Mouse (Mus musculus) monocyte, adult 5-6 weeks (primary cell): ENCODE measurements around the gene Gpr84. TPM values are rescaled to one million over a fixed set of nuclear protein-coding genes. Genes with fewer than 3 reads are reported as not detected.
"Not testable (repeated sequence)": the region's sequence is repeated elsewhere in the genome, so short reads cannot be mapped to it uniquely, and the experiment has no call there.

Source experiments
- ATAC-seq: fragments of 153-309, 156-312 bp; replicated peaks from 2 replicates; pipeline ENCODE4 v1.8.0; 2017; ENCODE audit warnings: mild to moderate bottlenecking; ENCODE audit not compliant: low TSS enrichment, insufficient number of reproducible peaks, severe bottlenecking, poor library complexity, low FRiP score
- total RNA-seq: library from RNA; stranded (forward); fragments of 200-1000, 200-491, 200-594 nt; gene quantifications from 3 replicates; pipeline ENCODE4 v1.2.3, GENCODE M21; 2017

Gene Gpr84
- total RNA-seq, 1 experiment from 2014 or later: 1.2 TPM

DNA sequence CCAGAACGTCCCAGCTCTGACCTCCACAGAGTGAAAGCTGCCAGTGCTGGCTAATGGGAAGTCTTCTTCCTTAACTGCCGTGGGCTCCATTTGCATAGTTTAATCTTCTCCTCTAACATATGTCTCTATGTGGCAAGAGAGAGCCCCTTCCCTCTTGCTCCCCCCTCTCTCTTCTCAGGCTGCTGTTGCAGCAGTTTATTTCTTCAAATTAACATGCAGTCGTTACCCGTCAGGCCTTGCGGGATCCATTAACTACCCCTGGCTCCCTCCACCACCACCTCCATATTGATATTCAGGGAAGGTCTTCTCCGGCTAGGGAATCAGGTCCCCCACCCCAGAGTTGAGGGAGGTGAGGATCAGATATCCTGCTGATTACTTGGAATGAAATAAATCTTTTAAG lies 13.1 kb downstream of the Gpr84 start:
- no peak for ATAC-seq

DNA sequence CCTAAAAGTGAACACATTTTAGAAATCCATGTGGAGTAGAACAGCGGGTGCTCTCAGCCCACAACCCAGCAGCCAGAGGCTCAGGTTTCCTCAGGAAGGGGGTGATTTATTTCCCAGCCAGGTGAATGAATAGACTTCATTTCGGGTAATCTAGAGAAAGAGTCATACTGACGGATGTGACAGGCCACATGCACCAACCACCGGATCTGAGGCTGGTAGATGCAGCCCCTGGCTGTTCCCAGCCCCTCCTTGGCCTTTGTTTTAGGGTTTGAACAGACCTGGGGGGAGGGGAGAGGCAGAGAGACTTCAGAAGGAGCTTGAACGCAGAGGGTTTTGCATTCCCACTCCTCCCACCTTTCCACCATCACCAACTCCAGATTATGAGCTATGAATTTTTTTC lies 14.6 kb downstream of the Gpr84 start:
- ATAC-seq: no peak

DNA sequence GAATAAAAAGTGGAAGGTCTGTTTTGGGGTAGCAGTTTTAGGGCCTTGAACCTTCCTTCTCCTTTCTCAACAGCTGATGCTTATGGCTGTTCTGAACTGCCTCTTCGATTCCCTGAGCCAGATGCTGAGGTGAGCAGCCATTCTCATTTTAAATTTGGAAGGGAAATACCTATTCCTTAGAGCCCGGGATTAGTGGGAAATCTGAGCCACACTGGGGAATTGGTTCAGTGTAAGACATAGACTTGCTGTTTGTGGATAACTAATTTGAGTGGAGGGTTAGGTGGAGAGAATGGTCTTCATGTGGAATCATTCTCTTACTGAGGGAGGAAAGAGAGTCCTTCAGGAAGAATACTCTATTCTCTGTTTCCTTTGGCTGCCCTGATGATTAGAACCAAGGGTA lies 15.8 kb downstream of the Gpr84 start:
- ATAC-seq: no peak

DNA sequence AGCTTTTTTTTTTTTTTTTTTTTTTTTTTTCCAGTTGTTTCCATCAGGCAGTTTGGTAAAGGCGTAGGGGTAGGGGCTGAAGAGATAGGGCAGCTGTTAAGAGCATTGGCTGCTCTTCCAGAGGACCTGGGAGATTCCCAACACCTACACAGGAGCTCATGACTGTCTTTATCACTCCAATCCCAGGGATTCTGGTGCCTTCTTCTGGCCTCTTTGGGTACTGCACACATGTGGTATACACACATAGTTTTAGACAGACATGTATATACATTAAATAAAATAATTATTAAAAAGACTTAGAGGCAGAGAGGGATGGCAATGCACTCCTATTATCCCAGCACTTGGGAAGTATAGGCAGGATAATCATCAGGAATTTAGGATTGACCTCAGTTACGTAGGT lies 17.0 kb downstream of the Gpr84 start:
- no peak for ATAC-seq

- ATAC-seq: no peak
These were observed 17.6 kb downstream of the Gpr84 start for GRCm38 (mm10) chr15:103292673-103293345.

GRCm38 (mm10) chr15:103290843-103291242 lies 19.6 kb downstream of the Gpr84 start:
- no peak for ATAC-seq

- no peak for ATAC-seq
These were observed 20.0 kb downstream of the Gpr84 start for GRCm38 (mm10) chr15:103290417-103290816.

GRCm38 (mm10) chr15:103289600-103289999 lies 20.8 kb downstream of the Gpr84 start:
- ATAC-seq: no peak

DNA sequence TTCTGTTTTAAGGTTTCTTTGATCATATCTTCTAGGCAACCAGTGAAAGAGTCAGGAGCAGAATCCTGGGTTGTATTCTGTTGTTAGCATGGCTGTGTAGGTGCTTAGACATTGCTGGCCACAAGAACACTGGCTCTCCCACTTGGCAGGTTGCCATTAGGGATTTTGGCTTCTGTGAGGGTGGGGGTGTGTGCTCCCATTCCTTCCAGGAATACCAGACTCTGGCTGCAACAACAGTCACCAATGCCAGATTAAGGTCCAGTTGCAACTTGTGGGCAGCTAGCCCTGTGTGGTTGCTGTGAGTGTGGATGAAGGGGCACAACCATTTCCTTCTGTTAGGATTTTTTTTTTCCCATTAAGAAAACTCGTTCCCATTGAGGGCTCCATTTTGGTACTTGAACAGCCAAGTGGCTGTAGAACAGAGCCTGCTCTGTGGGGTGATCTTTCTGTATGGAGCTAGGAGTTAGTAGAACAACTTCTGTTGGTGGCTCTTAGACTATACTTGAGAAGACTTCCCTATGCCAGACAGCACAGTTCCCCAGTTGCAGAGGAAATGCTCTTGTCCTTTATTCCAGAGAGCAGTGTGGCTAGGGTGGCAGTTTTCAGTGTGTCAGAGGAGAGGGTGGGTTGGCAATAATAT lies 24.5 kb downstream of the Gpr84 start:
- no peak for ATAC-seq

DNA sequence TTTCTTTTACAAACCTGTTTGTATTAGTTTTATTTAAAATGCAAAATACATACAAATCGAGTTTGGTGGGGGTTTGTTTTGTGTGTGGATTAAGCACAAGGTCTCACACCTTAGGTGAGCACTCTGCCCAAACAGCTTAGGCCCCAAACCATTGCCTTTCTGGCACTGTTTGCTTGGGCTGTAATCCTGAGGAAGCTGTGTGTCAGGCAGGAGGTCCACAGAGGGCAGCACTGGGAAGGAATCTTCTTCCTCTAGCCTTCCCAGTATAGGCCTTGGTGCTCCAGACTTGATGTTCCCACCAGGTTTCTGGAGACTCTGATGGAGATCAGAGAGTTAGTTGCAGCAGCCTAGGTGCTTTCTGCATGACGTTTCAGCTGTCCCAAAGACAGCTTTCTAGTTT lies 25.8 kb downstream of the Gpr84 start:
- no peak for ATAC-seq

DNA sequence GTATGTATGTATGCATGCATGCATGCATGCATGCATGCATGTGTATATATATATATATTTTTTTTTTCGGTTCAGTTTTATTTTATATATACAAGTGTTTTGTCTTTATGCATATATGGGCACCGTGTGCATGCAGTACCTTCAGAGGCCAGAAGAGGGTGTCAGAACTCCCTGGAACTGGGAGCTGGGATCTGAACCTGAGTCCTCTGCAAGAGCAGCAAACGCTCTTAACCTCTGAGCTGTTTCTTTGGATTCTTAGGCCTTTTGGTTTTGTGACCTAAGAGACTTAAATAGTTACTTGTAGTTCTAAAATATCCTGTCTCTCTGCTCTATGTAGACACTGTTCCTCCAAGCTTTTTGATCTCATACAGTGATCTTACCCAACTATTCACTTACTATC lies 26.3 kb downstream of the Gpr84 start:
- ATAC-seq: 0 out of 2 replicates have a peak, but pooled peaks have one; percentile 59

DNA sequence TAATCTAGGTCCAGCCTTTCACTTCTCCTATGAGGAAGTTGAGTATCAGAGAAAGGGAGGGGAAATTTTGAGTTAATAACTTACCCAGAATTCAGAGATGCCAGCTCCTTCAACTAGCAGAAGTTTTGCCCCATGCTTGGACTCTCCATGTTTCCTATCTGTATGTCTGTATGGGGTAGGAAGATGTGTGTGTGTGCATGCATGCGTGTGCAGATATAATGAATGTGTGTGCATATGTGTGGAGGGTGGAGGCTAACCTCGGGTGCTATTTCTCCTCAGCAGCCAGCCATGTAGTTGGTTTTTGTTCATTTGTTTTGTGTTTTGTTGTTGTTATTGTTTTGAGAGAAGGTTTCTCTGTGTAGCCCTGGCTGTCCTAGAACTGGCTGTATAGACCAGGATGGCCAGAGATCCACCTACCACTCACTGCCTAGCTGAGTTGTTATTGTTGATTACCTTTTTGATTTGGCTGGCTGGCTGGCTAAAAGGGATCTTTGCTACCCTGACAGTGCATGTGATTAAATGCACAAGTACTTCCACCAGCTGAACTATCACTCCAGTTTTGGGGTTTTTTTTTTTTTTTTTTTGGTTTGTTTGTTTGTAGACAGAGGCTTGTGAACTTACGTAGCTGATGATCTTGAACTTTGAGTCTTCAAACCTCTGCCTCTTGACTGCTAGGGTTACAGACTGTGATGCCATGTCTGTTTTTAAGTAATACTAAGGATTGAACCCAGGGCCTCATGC lies 28.8 kb downstream of the Gpr84 start:
- no peak for ATAC-seq

- peak; percentile 64 for ATAC-seq
These were observed 29.5 kb downstream of the Gpr84 start for GRCm38 (mm10) chr15:103280817-103281464.

GRCm38 (mm10) chr15:103279750-103280149 lies 30.7 kb downstream of the Gpr84 start:
- ATAC-seq: no peak

- ATAC-seq: no peak
These were observed 32.5 kb downstream of the Gpr84 start for GRCm38 (mm10) chr15:103277949-103278348.

GRCm38 (mm10) chr15:103275943-103276342 lies 34.5 kb downstream of the Gpr84 start:
- ATAC-seq: not testable (repeated sequence)

- peak; percentile 99 for ATAC-seq
These were observed 37.8 kb downstream of the Gpr84 start, which contains the start of gene Copz1 for GRCm38 (mm10) chr15:103272419-103273279. Gene Copz1 (plus strand): TSS chr15:103272714.

GRCm38 (mm10) chr15:103268903-103269302 lies 41.5 kb downstream of the Gpr84 start:
- no peak for ATAC-seq
